Mouse (Mus musculus): ENCODE measurements around the gene Mccc2.
"Not testable (repeated sequence)": the region's sequence is repeated elsewhere in the genome, so short reads cannot be mapped to it uniquely, and the experiment has no call there.

Gene Mccc2

GRCm38 (mm10) chr13:100014906-100015895 lies at the start of gene Mccc2:
Mccc2 (minus strand) TSS chr13:100015639.
- peak; percentile 96 for DNase-seq (ENCODE audit: extremely low read depth, insufficient read length, low spot score)

GRCm38 (mm10) chr13:100063936-100064335 lies 48.5 kb upstream of the Mccc2 start:
- no peak for DNase-seq (ENCODE audit: extremely low read depth, insufficient read length, low spot score)

- DNase-seq (ENCODE audit: extremely low read depth, insufficient read length, low spot score) = not testable (repeated sequence)
Observed at GRCm38 (mm10) chr13:100057738-100058137, 42.3 kb upstream of the Mccc2 start.

GRCm38 (mm10) chr13:100026013-100026412 lies 10.6 kb upstream of the Mccc2 start:
- no peak for DNase-seq (ENCODE audit: extremely low read depth, insufficient read length, low spot score)

GRCm38 (mm10) chr13:100016891-100017290 lies 1.5 kb upstream of the Mccc2 start:
- no peak for DNase-seq (ENCODE audit: extremely low read depth, insufficient read length, low spot score)

- no peak for DNase-seq (ENCODE audit: extremely low read depth, insufficient read length, low spot score)
Observed at GRCm38 (mm10) chr13:100015937-100016336, 498 bp upstream of the Mccc2 start.

- DNase-seq (ENCODE audit: extremely low read depth, insufficient read length, low spot score) = no peak
Observed at GRCm38 (mm10) chr13:100005911-100006496, 9.4 kb downstream of the Mccc2 start.

GRCm38 (mm10) chr13:100001790-100002196 lies 13.6 kb downstream of the Mccc2 start:
- peak; percentile 63 for DNase-seq (ENCODE audit: extremely low read depth, insufficient read length, low spot score)

GRCm38 (mm10) chr13:99999078-99999477 lies 16.4 kb downstream of the Mccc2 start:
- no peak for DNase-seq (ENCODE audit: extremely low read depth, insufficient read length, low spot score)

- no peak for DNase-seq (ENCODE audit: extremely low read depth, insufficient read length, low spot score)
Observed at GRCm38 (mm10) chr13:99998099-99998498, 17.3 kb downstream of the Mccc2 start.

GRCm38 (mm10) chr13:99989592-99989991 lies 25.8 kb downstream of the Mccc2 start:
- DNase-seq (ENCODE audit: extremely low read depth, insufficient read length, low spot score) = no peak

GRCm38 (mm10) chr13:99983320-99983719 lies 32.1 kb downstream of the Mccc2 start:
- no peak for DNase-seq (ENCODE audit: extremely low read depth, insufficient read length, low spot score)

- DNase-seq (ENCODE audit: extremely low read depth, insufficient read length, low spot score) = no peak
Observed at GRCm38 (mm10) chr13:99979406-99979805, 36.0 kb downstream of the Mccc2 start.

- no peak for DNase-seq (ENCODE audit: extremely low read depth, insufficient read length, low spot score)
Observed at GRCm38 (mm10) chr13:99970089-99970488, 45.4 kb downstream of the Mccc2 start.

- no peak for DNase-seq (ENCODE audit: extremely low read depth, insufficient read length, low spot score)
Observed at GRCm38 (mm10) chr13:99967013-99967678, 48.3 kb downstream of the Mccc2 start.

- DNase-seq (ENCODE audit: extremely low read depth, insufficient read length, low spot score) = no peak
Observed at GRCm38 (mm10) chr13:99963814-99964213, 51.6 kb downstream of the Mccc2 start.

GRCm38 (mm10) chr13:99961661-99962060 lies 53.8 kb downstream of the Mccc2 start:
- DNase-seq (ENCODE audit: extremely low read depth, insufficient read length, low spot score) = no peak

GRCm38 (mm10) chr13:99955591-99955944 lies 59.9 kb downstream of the Mccc2 start:
- no peak for DNase-seq (ENCODE audit: extremely low read depth, insufficient read length, low spot score)

- no peak for DNase-seq (ENCODE audit: extremely low read depth, insufficient read length, low spot score)
Observed at GRCm38 (mm10) chr13:99954902-99955590, 60.4 kb downstream of the Mccc2 start.

GRCm38 (mm10) chr13:99947417-99947816 lies 68.0 kb downstream of the Mccc2 start:
- DNase-seq (ENCODE audit: extremely low read depth, insufficient read length, low spot score) = no peak

- DNase-seq (ENCODE audit: extremely low read depth, insufficient read length, low spot score) = no peak
Observed at GRCm38 (mm10) chr13:99943525-99943924, 71.9 kb downstream of the Mccc2 start.
